Mouse (Mus musculus) central nervous system, embryonic 18 days (tissue): ENCODE measurements around the gene Stmn3. TPM values are rescaled to one million over a fixed set of nuclear protein-coding genes. Genes with fewer than 3 reads are reported as not detected.

Source experiments
- polyA plus RNA-seq: library from polyadenylated mRNA; depleted of rRNA; stranded (reverse); fragments of >200 nt; gene quantifications from 2 replicates; pipeline ENCODE4 v1.2.3, GENCODE M21; 2012; rRNA removed

Gene Stmn3
- 1,007 and 1,209 TPM in 2 replicates for polyA plus RNA-seq

GRCm38 (mm10) chr2:181314080-181314810, at the start of gene Stmn3:
TSS of gene Stmn3 (minus strand) at chr2:181314500.

GRCm38 (mm10) chr2:181319248-181320102, 5.2 kb upstream of the Stmn3 start, which contains the start of gene Rtel1:
TSS of gene Rtel1 (plus strand) at chr2:181319739.

GRCm38 (mm10) chr2:181287958-181288350, 26.3 kb downstream of the Stmn3 start, which contains the start of gene Gmeb2:
TSS of gene Gmeb2 (minus strand) at chr2:181288035.

Other genes with a start within 250 kb of the Stmn3 start
- 78.7 and 87.8 TPM in 2 replicates for gene Kcnq2, start 179.2 kb downstream of the Stmn3 start, polyA plus RNA-seq
- gene Eef1a2, start 157.5 kb downstream of the Stmn3 start, polyA plus RNA-seq = 199 and 216 TPM in 2 replicates
- gene Ppdpf, start 127.3 kb downstream of the Stmn3 start, polyA plus RNA-seq = 225 and 239 TPM in 2 replicates
- 0.05 and 0.08 TPM in 2 replicates for gene Ptk6, start 111.7 kb downstream of the Stmn3 start, polyA plus RNA-seq
- gene Srms, start 101.3 kb downstream of the Stmn3 start, polyA plus RNA-seq = 0.16 TPM in 2 replicates
- gene Fndc11, start 94.5 kb downstream of the Stmn3 start, polyA plus RNA-seq = 0.19 and 0.35 TPM in 2 replicates
- 2.1 and 2.2 TPM in 2 replicates for gene Helz2, start 72.5 kb downstream of the Stmn3 start, polyA plus RNA-seq
- gene Gmeb2, start 26.5 kb downstream of the Stmn3 start, polyA plus RNA-seq = 27.2 and 29.7 TPM in 2 replicates
- gene Rtel1, start 5.2 kb upstream of the Stmn3 start, polyA plus RNA-seq = 99.7 and 111 TPM in 2 replicates
- gene Zgpat, start 50.4 kb upstream of the Stmn3 start, polyA plus RNA-seq = 130 and 133 TPM in 2 replicates
- 104 and 107 TPM in 2 replicates for gene Arfrp1, start 50.9 kb upstream of the Stmn3 start, polyA plus RNA-seq
- 115 and 119 TPM in 2 replicates for gene Lime1, start 65.6 kb upstream of the Stmn3 start, polyA plus RNA-seq
- 10.0 and 11.4 TPM in 2 replicates for gene Zbtb46, start 144.9 kb upstream of the Stmn3 start, polyA plus RNA-seq
- not detected in 2 replicates for gene Abhd16b, start 178.7 kb upstream of the Stmn3 start, polyA plus RNA-seq
- 108 and 119 TPM in 2 replicates for gene Tpd52l2, start 182.6 kb upstream of the Stmn3 start, polyA plus RNA-seq
- gene Dnajc5, start 206.0 kb upstream of the Stmn3 start, polyA plus RNA-seq = 183 and 196 TPM in 2 replicates